Mouse (Mus musculus) kidney, embryonic 14.5 days (tissue): ENCODE measurements at regions not wholly inside any gene's neighbourhood (a gene's known extent, or its start where the extent isn't known, plus 50 kb on each side); places are given as distances from the start of the nearest gene placed in this dataset.

Experiments used
- ATAC-seq: fragments of 200-750 bp; cut with Nextera tagmentation; 2 replicates; pipeline ENCODE4 v1.8.0; 2017; ENCODE audit warnings: moderate number of reproducible peaks, mild to moderate bottlenecking, moderate TSS enrichment, moderate library complexity; ENCODE audit not compliant: low FRiP score, low TSS enrichment
- H3K27ac ChIP-seq: fragments of 300-500 bp; sonication (generic); 2 replicates; pipeline ENCODE4 v1.5.1; 2014; ENCODE audit warnings: low read depth, mild to moderate bottlenecking, low read length, moderate library complexity, mixed read lengths
- H3K27me3 ChIP-seq: fragments of 300-500 bp; sonication (generic); 2 replicates; pipeline ENCODE4 v1.6.1; 2014; ENCODE audit warnings: mild to moderate bottlenecking, low read length; ENCODE audit not compliant: control insufficient read depth, insufficient read depth
- H3K36me3 ChIP-seq: fragments of 300-500 bp; sonication (generic); 2 replicates; pipeline ENCODE4 v1.6.1; 2014; ENCODE audit warnings: low read length, mixed read lengths; ENCODE audit not compliant: control insufficient read depth, insufficient read depth
- H3K4me1 ChIP-seq: fragments of 300-500 bp; sonication (generic); 2 replicates; pipeline ENCODE4 v1.6.1; 2014; ENCODE audit warnings: low read length, mixed read lengths; ENCODE audit not compliant: control insufficient read depth, insufficient read depth
- H3K4me2 ChIP-seq: fragments of 300-500 bp; sonication (generic); replicated peaks from 2 replicates; pipeline ENCODE4 v1.6.1; 2014; ENCODE audit warnings: low read depth, mild to moderate bottlenecking, low read length
- H3K4me3 ChIP-seq: fragments of 300-500 bp; sonication (generic); 2 replicates; pipeline ENCODE4 v1.5.1; 2014; ENCODE audit warnings: mild to moderate bottlenecking, low read length
- H3K9ac ChIP-seq: fragments of 300-500 bp; sonication (generic); 2 replicates; pipeline ENCODE4 v1.6.1; 2014; ENCODE audit warnings: low read depth, mild to moderate bottlenecking, low read length, moderate library complexity
- H3K9me3 ChIP-seq: fragments of 300-500 bp; sonication (generic); 2 replicates; pipeline ENCODE4 v1.6.1; 2016; ENCODE audit warnings: low read length; ENCODE audit not compliant: control insufficient read depth
- WGBS: fragments of 180-500 bp; shearing (Covaris S2); extraction: QIAGEN DNeasy Blood & Tissue Kit; methylation state at CpG from one replicate; pipeline ENCODE4 v1.1.7; 2014; 5-methylcytosine and 5-hydroxymethylcytosine counted together

GRCm38 (mm10) chr16:9285921-9286320 lies 456.0 kb downstream of the 1810013L24Rik start:
- no peak overlapping the region for H3K9ac ChIP-seq
- H3K4me1 ChIP-seq, result no peaks in the 10 kb centered on the region
- H3K9me3 ChIP-seq, result no peaks in the 10 kb centered on the region
- no peak overlapping the region for H3K4me3 ChIP-seq
- ATAC-seq, result no peak
- no peaks in the 10 kb centered on the region for H3K27me3 ChIP-seq
- 92% methylated on average over 1 of the region's 1 CpGs for WGBS
- no peaks in the 10 kb centered on the region for H3K36me3 ChIP-seq
- H3K4me2 ChIP-seq, result no peak overlapping the region
- H3K27ac ChIP-seq, result no peak overlapping the region

- H3K27ac ChIP-seq, result no peak overlapping the region
- no peaks in the 10 kb centered on the region for H3K9me3 ChIP-seq
- no peak overlapping the region for H3K4me3 ChIP-seq
- no peak overlapping the region for H3K4me2 ChIP-seq
- no peak for ATAC-seq
- H3K4me1 ChIP-seq, result no peaks in the 10 kb centered on the region
- H3K9ac ChIP-seq, result no peak overlapping the region
- WGBS, result 84% methylated on average over 6 of the region's 6 CpGs
- H3K36me3 ChIP-seq, result no peaks in the 10 kb centered on the region
- no peaks in the 10 kb centered on the region for H3K27me3 ChIP-seq
Measured at GRCm38 (mm10) chr16:9287557-9287956, 457.7 kb downstream of the 1810013L24Rik start.

- Histone ChIP-seq H3K27ac (no peak overlapping the region), H3K9me3 (no peaks in the 10 kb centered on the region), H3K27me3 (no peaks in the 10 kb centered on the region), H3K4me3 (no peak overlapping the region), H3K4me1 (no peaks in the 10 kb centered on the region), H3K9ac (no peak overlapping the region), H3K36me3 (no peaks in the 10 kb centered on the region), H3K4me2 (no peak overlapping the region)
- 54% methylated on average over 4 of the region's 4 CpGs for WGBS
- ATAC-seq, result no peak
Measured at GRCm38 (mm10) chr16:9291356-9292020, 461.6 kb downstream of the 1810013L24Rik start.

GRCm38 (mm10) chr16:9303134-9303533 lies 473.2 kb downstream of the 1810013L24Rik start:
- Histone ChIP-seq H3K9ac (no peak overlapping the region), H3K4me2 (no peak overlapping the region), H3K27me3 (no peaks in the 10 kb centered on the region), H3K4me3 (no peak overlapping the region), H3K9me3 (no peaks in the 10 kb centered on the region), H3K4me1 (no peaks in the 10 kb centered on the region), H3K27ac (no peak overlapping the region), H3K36me3 (no peaks in the 10 kb centered on the region)
- 90% methylated on average over 4 of the region's 4 CpGs for WGBS
- ATAC-seq, result no peak

GRCm38 (mm10) chr16:9304079-9304478 lies 474.2 kb downstream of the 1810013L24Rik start:
- 89% methylated on average over 1 of the region's 1 CpGs for WGBS
- Histone ChIP-seq H3K4me2 (no peak overlapping the region), H3K4me1 (no peaks in the 10 kb centered on the region)

GRCm38 (mm10) chr16:9310744-9311143 lies 480.8 kb downstream of the 1810013L24Rik start:
- WGBS, result 20% methylated on average over 1 of the region's 1 CpGs
- no peak for ATAC-seq
- no peak overlapping the region for H3K4me2 ChIP-seq
- H3K9me3 ChIP-seq, result no peaks in the 10 kb centered on the region
- H3K27me3 ChIP-seq, result no peaks in the 10 kb centered on the region
- no peak overlapping the region for H3K4me3 ChIP-seq
- H3K4me1 ChIP-seq, result no peaks in the 10 kb centered on the region
- H3K9ac ChIP-seq, result no peak overlapping the region
- H3K27ac ChIP-seq, result no peak overlapping the region
- H3K36me3 ChIP-seq, result no peaks in the 10 kb centered on the region

More at GRCm38 (mm10) chr16:9304079-9304478, 474.2 kb downstream of the 1810013L24Rik start:
- Histone ChIP-seq H3K36me3 (no peaks in the 10 kb centered on the region), H3K27me3 (no peaks in the 10 kb centered on the region), H3K9ac (no peak overlapping the region), H3K27ac (no peak overlapping the region), H3K9me3 (no peaks in the 10 kb centered on the region), H3K4me3 (no peak overlapping the region)
- no peak for ATAC-seq

- no peaks in the 10 kb centered on the region for H3K4me1 ChIP-seq
- no peak overlapping the region for H3K9ac ChIP-seq
- no peak overlapping the region for H3K4me2 ChIP-seq
- H3K4me3 ChIP-seq, result no peak overlapping the region
- H3K9me3 ChIP-seq, result no peaks in the 10 kb centered on the region
- ATAC-seq, result no peak
- H3K27me3 ChIP-seq, result no peaks in the 10 kb centered on the region
- H3K27ac ChIP-seq, result no peak overlapping the region
- 100% methylated on average over 1 of the region's 1 CpGs for WGBS
- H3K36me3 ChIP-seq, result no peaks in the 10 kb centered on the region
Measured at GRCm38 (mm10) chr16:9335626-9336025, 505.7 kb downstream of the 1810013L24Rik start.

GRCm38 (mm10) chr16:9336063-9336462 lies 506.2 kb downstream of the 1810013L24Rik start:
- no peak for ATAC-seq
- H3K9me3 ChIP-seq, result no peaks in the 10 kb centered on the region

GRCm38 (mm10) chr16:9339456-9339855 lies 509.6 kb downstream of the 1810013L24Rik start:
- Histone ChIP-seq H3K4me2 (no peak overlapping the region), H3K27me3 (no peaks in the 10 kb centered on the region), H3K4me1 (no peaks in the 10 kb centered on the region), H3K27ac (no peak overlapping the region), H3K9me3 (no peaks in the 10 kb centered on the region), H3K36me3 (no peaks in the 10 kb centered on the region), H3K4me3 (no peak overlapping the region), H3K9ac (no peak overlapping the region)
- WGBS, result 78% methylated on average over 3 of the region's 3 CpGs
- no peak for ATAC-seq

More at GRCm38 (mm10) chr16:9336063-9336462, 506.2 kb downstream of the 1810013L24Rik start:
- no peak overlapping the region for H3K27ac ChIP-seq
- H3K36me3 ChIP-seq, result no peaks in the 10 kb centered on the region
- WGBS, result 79% methylated on average over 6 of the region's 6 CpGs
- H3K4me2 ChIP-seq, result no peak overlapping the region
- H3K27me3 ChIP-seq, result no peaks in the 10 kb centered on the region
- H3K4me3 ChIP-seq, result no peak overlapping the region
- H3K4me1 ChIP-seq, result no peaks in the 10 kb centered on the region
- no peak overlapping the region for H3K9ac ChIP-seq
